Comparison of ENCODE assay signal across 8 mouse cellular contexts in the genomic region with DNA sequence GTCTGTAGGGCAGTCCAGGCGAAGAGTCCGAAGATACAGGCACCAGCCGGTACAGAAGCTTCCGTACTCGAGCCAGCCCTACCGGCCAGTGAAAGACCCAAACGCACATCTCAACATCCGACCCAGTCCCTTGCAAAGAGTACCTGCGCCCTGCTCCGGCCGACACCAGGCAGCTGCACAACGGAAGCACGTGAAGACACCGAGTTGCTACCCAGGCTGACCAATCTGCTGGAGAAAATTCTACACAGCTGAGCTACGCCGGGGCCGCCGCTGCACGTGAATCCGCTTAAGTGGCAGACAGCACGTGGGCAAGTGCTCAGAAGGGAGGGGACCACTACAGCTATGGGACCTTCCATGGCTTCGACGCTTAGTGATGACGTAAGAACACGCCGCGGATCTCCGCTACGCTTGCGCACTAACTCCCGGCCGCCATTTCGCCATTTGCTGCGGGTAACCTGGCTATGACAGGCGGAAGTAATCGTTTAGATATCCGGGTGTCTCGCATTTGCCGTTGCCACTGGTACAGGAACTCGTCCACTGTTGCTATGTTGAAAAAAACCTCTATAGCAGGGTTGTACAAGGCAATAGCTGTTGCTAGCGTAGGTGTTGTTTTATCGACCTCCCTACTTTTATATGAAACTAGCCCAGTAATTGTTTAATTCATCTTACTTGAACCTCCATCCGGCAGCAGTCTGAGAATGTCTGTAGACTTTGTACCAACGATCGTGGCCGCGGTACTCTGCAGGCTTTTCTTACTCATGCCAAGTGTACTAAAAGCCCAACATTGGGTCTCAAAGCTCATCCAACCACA. TPM values are rescaled to one million over a fixed set of nuclear protein-coding genes. Genes with fewer than 3 reads are reported as not detected.
A peak's percentile ranks its signal among the peaks of the same experiment; 100 is the strongest.
DNase-seq lines count a peak whose midpoint lies in the region; ATAC-seq lines count a peak whose summit lies in the region.

A gene (minus strand): TSS at position 365 of the 811 bp plus-strand sequence.

- H3K36me3 ChIP-seq in heart, embryonic 14.5 days (ENCODE audit: control insufficient read depth, insufficient read depth, low read length): peaks cover 32% of the 10 kb centered on the region
- peaks cover 23% of the 10 kb centered on the region for H3K36me3 ChIP-seq in liver, embryonic 13.5 days
- H3K36me3 ChIP-seq in stomach, embryonic 16.5 days (ENCODE audit: control insufficient read depth, insufficient read depth, low read length): peaks cover 5% of the 10 kb centered on the region; the same call in 1 of the 2 replicates

- peak; percentile 93 for ATAC-seq in CD4-positive, CD25-positive, alpha-beta regulatory T cell, adult 4 months
- ATAC-seq in heart, embryonic 14.5 days (ENCODE audit: insufficient number of reproducible peaks, insufficient read depth, low FRiP score, low read depth): peak; percentile 94
- ATAC-seq in liver, embryonic 13.5 days (ENCODE audit: low read depth): peak; percentile 91
- ATAC-seq in stomach, embryonic 16.5 days (ENCODE audit: insufficient read depth, low FRiP score): peak; percentile 97

- peak within 1 kb of the TSS; percentile 56 to 66 for H3K4me3 ChIP-seq in heart, embryonic 14.5 days (ENCODE audit: control insufficient read depth in 1 of 2, insufficient read depth in 1 of 2, low read depth in 1 of 2, low read length in 2 of 2)
- peak within 1 kb of the TSS; percentile 86 for H3K4me3 ChIP-seq in liver, embryonic 13.5 days (replicated peaks)
- peak within 1 kb of the TSS; percentile 67 for H3K4me3 ChIP-seq in stomach, embryonic 16.5 days (replicated peaks; ENCODE audit: low read length)

- H3K27ac ChIP-seq in heart, embryonic 14.5 days (replicated peaks in 1 of 2; ENCODE audit: control insufficient read depth in 1 of 2, insufficient read depth in 1 of 2, low read depth in 2 of 2, low read length in 2 of 2): peak within 1 kb of the TSS; percentile 65 to 68
- H3K27ac ChIP-seq in liver, embryonic 13.5 days: peak within 1 kb of the TSS; percentile 77
- peak within 1 kb of the TSS; percentile 73 for H3K27ac ChIP-seq in stomach, embryonic 16.5 days (ENCODE audit: low read length)

- H3K9ac ChIP-seq in heart, embryonic 14.5 days (ENCODE audit: low read length): peak within 1 kb of the TSS; percentile 71
- H3K9ac ChIP-seq in liver, embryonic 13.5 days: peak within 1 kb of the TSS; percentile 82
- peak within 1 kb of the TSS; percentile 71 for H3K9ac ChIP-seq in stomach, embryonic 16.5 days (ENCODE audit: low read length)

- H3K4me1 ChIP-seq in heart, embryonic 14.5 days (ENCODE audit: control insufficient read depth in 2 of 2, insufficient read depth in 2 of 2, low read length in 2 of 2): peaks cover 0 to 6% of the 10 kb centered on the region in 2 experiments; a peak in 1 of 4 replicates
- H3K4me1 ChIP-seq in liver, embryonic 13.5 days (replicated peaks): peaks cover 32% of the 10 kb centered on the region
- H3K4me1 ChIP-seq in stomach, embryonic 16.5 days (ENCODE audit: control insufficient read depth, insufficient read depth, low read length): peaks cover 12% of the 10 kb centered on the region; the same call in 1 of the 2 replicates

- H3K9me3 ChIP-seq in heart, embryonic 14.5 days (ENCODE audit: control insufficient read depth, low read length): no peaks in the 10 kb centered on the region
- H3K9me3 ChIP-seq in liver, embryonic 13.5 days (replicated peaks): no peaks in the 10 kb centered on the region
- no peaks in the 10 kb centered on the region for H3K9me3 ChIP-seq in stomach, embryonic 16.5 days (replicated peaks; ENCODE audit: control insufficient read depth, low read length)

- WGBS in heart, embryonic 14.5 days: under 1% methylated on average over 47 of the region's 47 CpGs
- WGBS in liver, embryonic 13.5 days (ENCODE audit: insufficient replicate concordance): under 1% methylated on average over 47 of the region's 47 CpGs
- WGBS in stomach, embryonic 16.5 days: under 1% methylated on average over 47 of the region's 47 CpGs

- H3K4me2 ChIP-seq in heart, embryonic 14.5 days (ENCODE audit: low read length): peak within 1 kb of the TSS; percentile 87
- H3K4me2 ChIP-seq in liver, embryonic 13.5 days: peak within 1 kb of the TSS; percentile 88
- peak within 1 kb of the TSS; percentile 58 for H3K4me2 ChIP-seq in stomach, embryonic 16.5 days (ENCODE audit: low read depth, low read length)

- no peaks in the 10 kb centered on the region for H3K27me3 ChIP-seq in heart, embryonic 14.5 days (ENCODE audit: control insufficient read depth, insufficient read depth, low read length)
- H3K27me3 ChIP-seq in liver, embryonic 13.5 days: no peaks in the 10 kb centered on the region
- no peaks in the 10 kb centered on the region for H3K27me3 ChIP-seq in stomach, embryonic 16.5 days (ENCODE audit: control insufficient read depth, insufficient read depth, low read length)

- peak; percentile 93 for DNase-seq in c-Kit-negative CD71-positive TER-119-positive erythroid progenitor cells, embryonic 14.5 days (ENCODE audit: low read depth, low spot score)
- peak; percentile 99 for DNase-seq in fibroblast of lung, adult 2 months (ENCODE audit: low read depth)
- peak; percentile 99 for DNase-seq in kidney, postnatal 14 days
- peak; percentile 95 for DNase-seq in liver, embryonic 13.5 days
- DNase-seq in neural tube, embryonic 10.5 days (ENCODE audit: extremely low spot score, low spot score): peak; percentile 97

RNA-seq across cellular contexts. Expression of the gene that starts here (rescaled TPM):
- polyA plus RNA-seq in CD4-positive, CD25-positive, alpha-beta regulatory T cell, adult 4 months (2017; shearing (Covaris generic)): 10 to 100 TPM; 26.2 to 39.1 TPM
- polyA plus RNA-seq in heart, embryonic 14.5 days (2014; fragmentation: Nextera tagmentation; extraction: Ambion mirVana): 15.3 and 16.3 TPM in 2 replicates
- polyA plus RNA-seq in liver, embryonic 13.5 days (2015; fragmentation: Nextera tagmentation; extraction: Ambion mirVana): 20.7 and 24.2 TPM in 2 replicates
- polyA plus RNA-seq in stomach, embryonic 16.5 days (2015; fragmentation: Nextera tagmentation; extraction: Ambion mirVana): 27.1 and 27.8 TPM in 2 replicates

Comparison
In these comparisons a context has a peak if more than half of its experiments do, and no peak if none do; other contexts are left out.
1. Peak in every context shown above with its lines: DNase-seq, ATAC-seq, H3K4me3 ChIP-seq and H3K27ac ChIP-seq.